In genomic region chr4:153417926-153418325, GRCm38 (mm10) we compare ENCODE assay signal across 9 mouse cellular contexts.
DNase-seq lines count a peak whose midpoint lies in the region; ATAC-seq and TF ChIP-seq lines count a peak whose summit lies in the region.
"Had no signal": no experiment of that assay in that cellular context is flagged by ENCODE, and none has a peak within 500 bp of the region (broad histone marks: within the 10 kb centered on the region; RNA-seq: fewer than 3 reads in every experiment).

No protein-coding gene starts in this region.

- no peaks in the 10 kb centered on the region; the same call in 1 of the 2 replicates for H3K27me3 ChIP-seq in lung, embryonic 14.5 days (ENCODE audit: insufficient read depth, low read length)
- peaks cover 18% of the 10 kb centered on the region for H3K27me3 ChIP-seq in midbrain, embryonic 12.5 days
- H3K27me3 ChIP-seq: Patski had no signal

- no peaks in the 10 kb centered on the region for H3K9me3 ChIP-seq in lung, embryonic 14.5 days (ENCODE audit: low read depth, low read length)
- H3K9me3 ChIP-seq in midbrain, embryonic 12.5 days = no peaks in the 10 kb centered on the region

- no peak overlapping the region for H3K27ac ChIP-seq in lung, embryonic 14.5 days (ENCODE audit: low read depth)
- no peak overlapping the region for H3K27ac ChIP-seq in midbrain, embryonic 12.5 days (replicated peaks)

- H3K4me3 ChIP-seq in lung, embryonic 14.5 days (ENCODE audit: low read depth, low read length) = no peak overlapping the region
- no peak overlapping the region for H3K4me3 ChIP-seq in lung, adult 2 months (replicated peaks; ENCODE audit: extremely low read depth, low read depth, low read length)
- H3K4me3 ChIP-seq in midbrain, embryonic 12.5 days = peak overlapping the region; percentile 26; the same call in 1 of the 2 replicates

- no peak overlapping the region for H3K9ac ChIP-seq in lung, embryonic 14.5 days
- no peak overlapping the region; the same call in 1 of the 2 replicates for H3K9ac ChIP-seq in midbrain, embryonic 12.5 days (replicated peaks)

- no peaks in the 10 kb centered on the region for H3K4me1 ChIP-seq in lung, embryonic 14.5 days (ENCODE audit: insufficient read depth)
- no peaks in the 10 kb centered on the region for H3K4me1 ChIP-seq in lung, adult 2 months (ENCODE audit: control insufficient read depth, insufficient read depth, low read length)
- H3K4me1 ChIP-seq in midbrain, embryonic 12.5 days = peaks cover 8% of the 10 kb centered on the region

- 3% methylated on average over 11 of the region's 12 CpGs for WGBS in lung, embryonic 14.5 days
- 2% methylated on average over 11 of the region's 12 CpGs for WGBS in lung, adult 2 months
- WGBS in midbrain, embryonic 12.5 days = 4% methylated on average over 11 of the region's 12 CpGs

- H3K36me3 ChIP-seq in lung, embryonic 14.5 days (ENCODE audit: insufficient read depth) = no peaks in the 10 kb centered on the region
- no peaks in the 10 kb centered on the region for H3K36me3 ChIP-seq in midbrain, embryonic 12.5 days

- ATAC-seq in lung, embryonic 14.5 days (ENCODE audit: insufficient read depth) = peak; percentile 36; the same call in 1 of the 2 replicates
- peak; percentile 51 for ATAC-seq in frontal cortex, adult (ENCODE audit: low TSS enrichment)
- ATAC-seq in midbrain, embryonic 12.5 days (ENCODE audit: low FRiP score, low read depth) = peak; percentile 52; the same call in 1 of the 2 replicates
- no peak for ATAC-seq in megakaryocyte, adult 5-6 weeks (ENCODE audit: poor library complexity, severe bottlenecking)
- ATAC-seq: Patski had no signal

- TF ChIP-seq CTCF in lung, embryonic 14.5 days (IDR thresholded peaks at IDR 0.05; ENCODE audit: low read depth) = peak; percentile 28; the same call in 1 of the 2 replicates
- no peak for TF ChIP-seq CTCF in lung, adult 2 months (IDR thresholded peaks at IDR 0.05; ENCODE audit: insufficient read depth, low read length)

- no peak for TF ChIP-seq POLR2A in lung, adult 2 months (IDR thresholded peaks at IDR 0.05; ENCODE audit: borderline replicate concordance, extremely low read depth, low read depth, low read length)

- DNase-seq in lung, embryonic 14.5 days = peak; percentile 43
- DNase-seq in lung, adult 2 months = no peak
- peak; percentile 12 for DNase-seq in cerebellum, adult 8-10 months
- DNase-seq in kidney, adult 11 months = peak; percentile 17
- DNase-seq in urinary bladder, postnatal 36 days (ENCODE audit: low spot score in 2 of 2) = no peak

- peak overlapping the region; percentile 44; the same call in 1 of the 2 replicates for H3K4me2 ChIP-seq in lung, embryonic 14.5 days
- H3K4me2 ChIP-seq in midbrain, embryonic 12.5 days (replicated peaks) = peak overlapping the region; percentile 47

Comparison
In these comparisons a context has a peak if more than half of its experiments do, and no peak if none do; other contexts are left out.
1. DNase-seq: peak in lung, embryonic 14.5 days (single experiment), cerebellum, adult 8-10 months (single experiment) and kidney, adult 11 months (single experiment); none in lung, adult 2 months (single experiment) and urinary bladder, postnatal 36 days (0 of 2).